Mouse (Mus musculus) erythroblast, embryonic 14.5 days (primary cell): ENCODE data around the gene Tnfsf12.

ENCODE experiments used
- GATA1 ChIP-seq: IDR thresholded peaks from 2 replicates; pipeline ENCODE4 v1.6.1; 2012; ENCODE audit warnings: low read length, inconsistent platforms, mixed read lengths
- TAL1 ChIP-seq: IDR thresholded peaks from 3 replicates; pipeline ENCODE4 v1.6.1; 2012; ENCODE audit warnings: low read length, inconsistent platforms, mixed read lengths

GRCm38 (mm10) chr11:69666665-69667005, 29.0 kb downstream of the Tnfsf12 start:
- no peak for TF ChIP-seq GATA1
- TF ChIP-seq TAL1 = no peak
